Mouse (Mus musculus) heart, postnatal 0 days (tissue): ENCODE data around the gene Ank2.

Experiments
- CTCF ChIP-seq: IDR thresholded peaks from 2 replicates; pipeline ENCODE4 v1.5.1; 2016; ENCODE audit warnings: antibody characterized with exemption, control low read depth, low read depth
- EP300 ChIP-seq: IDR thresholded peaks from 2 replicates; pipeline ENCODE4 v1.6.1; 2016; ENCODE audit warnings: antibody characterized with exemption, low read depth

DNA sequence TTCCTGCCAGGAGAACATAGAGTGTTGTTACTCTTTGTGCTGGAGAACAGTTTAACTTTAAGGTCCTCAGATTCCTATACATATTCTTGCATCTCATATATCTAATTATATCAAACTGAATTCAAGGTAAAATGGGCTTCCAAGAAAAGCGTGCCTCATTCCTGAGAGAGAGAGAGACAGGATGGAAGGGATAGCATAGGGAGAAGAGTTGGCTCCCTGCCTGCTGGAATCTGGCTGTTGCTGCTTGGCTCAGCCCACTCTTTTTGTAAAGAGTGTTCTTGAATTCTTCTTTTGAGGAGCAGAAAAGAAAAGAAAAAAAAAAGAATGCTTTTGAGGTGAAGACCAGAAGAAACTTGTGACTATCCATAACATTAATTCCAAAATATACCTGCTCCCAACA is 427.7 kb downstream of the Ank2 start:
- TF ChIP-seq CTCF (no peak), EP300 (no peak)
